Mouse (Mus musculus): ENCODE data around the gene Rora.

Rora gene

DNA sequence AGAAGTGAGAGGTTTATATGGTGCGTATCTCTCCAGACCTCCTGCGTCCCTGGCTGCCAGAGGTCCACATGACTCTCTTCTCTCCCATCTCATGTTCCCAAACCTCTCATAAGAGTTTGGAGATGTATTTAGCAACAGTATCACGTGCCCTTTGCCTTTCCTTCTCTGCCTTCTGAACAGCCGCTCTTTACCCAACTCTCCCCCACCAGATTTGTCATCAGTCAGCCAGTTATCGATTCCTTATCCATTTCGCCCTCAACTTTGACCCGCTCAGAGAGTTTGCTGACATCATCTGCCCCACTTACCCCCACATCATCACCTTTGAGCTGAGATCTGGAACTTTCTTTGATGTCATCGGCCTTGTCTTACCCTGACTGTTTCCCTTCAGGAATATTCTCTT is 230.1 kb downstream of the Rora start:
- DNase-seq (ENCODE audit: low spot score in 2 of 2): no peak

DNA sequence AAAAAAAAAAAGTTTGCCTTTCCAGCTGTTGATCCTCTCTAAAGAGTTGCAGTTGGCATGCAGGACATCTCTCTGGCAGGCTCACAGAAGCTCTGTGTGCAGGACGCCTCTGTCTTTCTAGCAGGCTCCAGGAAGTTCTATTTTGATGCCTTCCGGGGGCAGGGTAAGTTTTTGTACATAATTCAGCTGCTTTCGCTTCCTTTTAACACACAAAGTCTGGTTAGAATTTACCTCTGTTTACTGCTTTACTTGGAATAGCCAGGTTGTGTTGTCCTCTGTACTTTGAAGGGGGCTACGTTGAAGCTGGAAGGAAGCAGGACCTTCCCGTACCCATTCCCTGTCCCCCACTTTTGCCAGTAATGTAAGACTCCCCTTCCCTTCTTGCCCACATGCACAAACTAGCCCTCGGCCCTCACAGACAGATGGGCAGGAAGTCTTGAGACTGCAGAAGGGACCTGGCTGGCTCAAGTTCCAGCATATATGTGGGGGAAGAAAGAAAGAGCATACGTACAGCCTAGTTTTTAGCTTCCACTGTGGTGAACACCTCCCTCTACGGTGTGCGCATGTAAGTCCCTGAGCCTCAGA is 231.0 kb downstream of the Rora start:
- DNase-seq (ENCODE audit: low spot score in 2 of 2): no peak

DNA sequence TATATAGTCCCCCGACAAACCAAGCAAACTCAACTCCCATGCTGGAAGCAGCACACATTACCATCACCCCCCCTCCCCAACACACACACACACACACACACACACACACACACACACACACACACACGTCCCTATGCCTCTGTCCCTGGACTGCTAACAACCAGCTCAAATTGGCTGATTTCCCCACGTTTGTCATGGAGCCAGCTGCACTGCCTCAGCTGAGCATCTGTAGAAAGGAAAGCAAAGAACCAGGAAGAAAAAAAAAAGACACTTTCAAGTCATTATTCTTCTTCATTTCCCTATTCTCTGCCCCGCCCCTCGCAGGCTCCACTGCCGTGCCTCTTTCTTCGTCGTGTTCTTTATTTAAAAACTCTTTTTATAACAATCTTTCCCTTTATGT is 235.1 kb downstream of the Rora start:
- DNase-seq (ENCODE audit: low spot score in 2 of 2): peak; percentile 30 to 58

DNA sequence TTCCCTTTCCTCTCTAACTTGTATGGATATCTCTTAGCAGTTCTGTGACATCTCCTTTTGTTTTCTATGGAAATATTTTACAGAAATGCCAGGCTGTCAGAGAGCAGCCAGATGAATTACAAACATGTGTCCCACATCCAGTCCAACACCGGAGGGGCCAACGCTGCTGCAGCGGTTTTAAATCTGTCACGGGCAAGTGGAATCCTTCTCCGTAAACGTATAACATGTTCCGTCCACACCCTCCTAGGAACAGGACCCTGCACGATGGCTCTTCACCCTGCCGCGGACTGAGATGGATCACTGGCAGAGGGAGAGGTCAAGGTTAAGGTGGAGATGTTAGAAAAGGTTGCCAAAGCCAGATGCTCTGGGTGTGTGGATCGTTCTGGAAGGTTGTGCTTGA is 237.8 kb downstream of the Rora start:
- no peak for DNase-seq (ENCODE audit: low spot score in 2 of 2)

DNA sequence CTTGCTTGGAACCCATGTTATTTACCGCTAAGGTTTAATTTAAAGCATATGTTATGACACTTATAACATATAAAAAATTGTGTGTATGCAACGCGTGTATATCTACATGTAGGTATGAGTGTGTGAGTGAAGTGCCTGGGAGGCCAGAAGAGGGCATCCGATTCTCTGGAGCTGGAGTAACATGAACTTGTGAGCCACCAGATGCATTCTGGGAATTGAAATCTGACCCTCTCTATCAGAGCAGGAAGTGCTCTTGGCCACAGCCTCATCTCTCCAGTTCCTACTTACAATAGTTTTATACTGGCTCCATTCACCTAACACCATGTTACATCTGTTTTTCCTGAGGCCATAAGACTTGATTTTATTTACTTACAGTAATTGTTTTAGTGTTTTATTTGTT is 238.8 kb downstream of the Rora start:
- no peak for DNase-seq (ENCODE audit: low spot score in 2 of 2)

DNA sequence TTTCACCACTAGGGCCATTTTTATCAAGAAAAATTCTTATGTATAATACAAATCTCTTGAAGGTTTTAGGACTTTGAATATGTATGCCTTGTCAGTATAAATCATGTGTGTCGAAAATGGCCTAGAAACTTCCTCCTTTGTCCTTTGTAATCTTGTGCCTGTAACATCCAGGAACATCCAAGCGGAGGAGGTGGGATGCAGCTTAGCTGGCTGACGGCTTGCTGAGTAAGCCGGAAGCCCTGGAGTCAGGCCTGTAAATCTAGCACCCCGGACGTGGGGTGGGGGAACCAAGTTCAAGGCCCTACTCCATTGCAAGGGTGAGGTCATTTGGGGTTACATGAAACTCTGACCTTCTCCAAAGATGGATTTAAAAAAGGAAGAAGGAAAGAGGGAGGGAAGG is 239.3 kb downstream of the Rora start:
- DNase-seq (ENCODE audit: low spot score in 2 of 2): no peak

DNA sequence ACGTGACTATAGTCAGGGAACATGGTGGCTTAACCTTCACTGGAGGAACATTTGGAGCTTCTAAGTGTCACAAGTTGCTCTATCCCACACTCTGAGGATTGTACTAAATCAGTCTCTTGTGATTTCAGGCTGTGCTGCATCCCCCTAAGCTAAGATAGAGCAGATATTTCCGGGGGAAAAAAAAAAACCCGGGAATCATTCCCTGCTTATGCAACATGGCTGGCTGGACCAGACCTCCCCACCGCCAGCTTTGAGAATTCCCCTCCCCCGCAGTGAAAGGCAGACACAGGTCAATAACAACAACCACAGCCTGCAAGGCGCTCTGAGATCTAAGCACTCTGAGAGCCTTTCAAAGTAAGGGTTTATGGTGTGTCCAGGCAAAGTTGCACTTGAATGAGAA is 244.7 kb downstream of the Rora start:
- no peak for DNase-seq (ENCODE audit: low spot score in 2 of 2)

DNA sequence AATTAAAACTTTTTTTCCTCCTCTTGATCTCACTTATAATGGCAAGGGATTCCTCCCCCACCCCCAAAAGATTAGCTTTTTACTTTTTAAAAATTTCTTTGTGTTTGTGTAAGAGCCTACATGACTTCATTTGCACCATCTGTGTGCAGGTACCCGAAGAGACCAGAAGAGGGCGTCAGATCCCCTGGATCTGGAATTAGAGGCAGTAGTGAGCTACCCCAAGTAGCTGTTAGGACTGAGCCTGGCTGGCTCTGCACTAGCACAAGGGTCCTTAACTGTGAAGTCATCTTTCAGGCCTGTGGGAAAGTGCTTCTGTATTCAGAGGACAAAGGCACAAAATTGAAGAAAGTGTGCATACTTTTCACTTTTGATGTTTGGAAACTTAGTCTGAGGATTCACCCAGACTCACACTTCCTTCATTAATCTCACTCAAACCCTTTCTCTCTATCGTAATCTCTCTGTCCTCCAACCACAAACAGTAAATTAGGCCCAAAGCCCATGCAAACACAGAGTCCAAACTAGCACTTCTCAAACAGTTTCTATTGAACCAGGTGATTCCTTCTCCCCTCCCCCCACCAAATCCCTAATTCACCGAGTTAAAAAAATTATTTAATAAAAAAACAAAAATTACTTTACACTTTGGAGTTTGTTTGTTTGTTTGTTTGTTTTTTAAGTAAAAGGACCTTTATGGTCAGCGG is 246.1 kb downstream of the Rora start:
- DNase-seq (ENCODE audit: low spot score in 2 of 2): no peak

DNA sequence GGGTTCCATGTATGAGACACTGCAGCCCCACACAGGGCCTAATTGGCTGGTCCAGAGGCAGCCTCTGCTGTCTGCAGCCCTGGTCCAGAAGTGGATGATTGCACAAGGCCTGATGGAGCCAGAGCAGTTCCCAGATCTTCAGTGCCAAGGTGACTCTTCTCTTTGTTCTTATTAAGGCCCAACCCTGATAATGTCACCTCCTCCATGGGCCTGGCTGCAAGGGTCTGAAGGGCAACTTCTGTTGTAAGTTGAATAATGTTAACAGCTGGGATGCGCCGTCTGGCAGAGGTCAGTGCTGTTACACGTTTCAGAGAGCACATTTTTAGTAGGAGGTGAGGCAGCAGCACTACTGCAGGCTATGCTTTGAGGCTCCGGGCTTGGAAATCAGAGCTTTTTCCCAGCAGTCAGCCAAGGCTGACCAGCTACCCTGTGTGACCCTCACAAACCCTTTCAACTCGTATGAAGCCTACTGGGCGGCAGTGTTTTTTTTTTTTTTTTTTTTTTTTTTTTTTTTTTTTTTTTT is 252.8 kb downstream of the Rora start:
- DNase-seq (ENCODE audit: low spot score in 2 of 2): no peak

DNA sequence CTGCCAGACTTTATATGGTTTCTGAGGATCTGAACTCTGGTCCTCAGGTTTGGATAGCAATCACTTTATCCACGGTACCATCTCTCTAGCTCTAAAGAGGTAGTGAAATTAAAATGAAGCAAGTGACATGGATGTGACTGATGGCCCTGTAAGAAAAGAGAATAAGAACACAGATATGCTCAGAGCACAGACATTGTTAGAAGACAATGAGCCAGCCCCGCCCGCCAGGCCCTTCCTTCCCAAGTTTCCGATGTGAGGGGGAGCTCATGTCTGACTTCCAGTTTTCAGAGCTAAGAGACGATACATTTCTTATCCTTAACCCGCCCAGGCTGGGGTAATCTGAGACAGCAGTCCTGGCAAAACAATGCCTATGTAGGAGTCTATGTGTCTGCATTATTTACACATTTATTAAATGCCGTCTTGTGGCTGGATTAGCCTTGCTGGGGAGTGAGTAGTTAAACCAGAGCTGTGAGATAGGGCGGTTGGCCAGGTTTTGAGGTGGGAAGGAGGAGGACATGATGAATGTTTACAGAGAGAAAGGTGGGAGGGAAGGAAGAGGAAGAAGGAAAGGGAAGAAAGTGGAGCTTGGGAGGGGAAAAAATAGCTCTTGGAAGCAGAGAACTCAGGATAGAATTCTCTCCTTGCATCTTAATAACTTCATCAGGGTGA is 259.0 kb downstream of the Rora start:
- no peak for DNase-seq (ENCODE audit: low spot score in 2 of 2)

DNA sequence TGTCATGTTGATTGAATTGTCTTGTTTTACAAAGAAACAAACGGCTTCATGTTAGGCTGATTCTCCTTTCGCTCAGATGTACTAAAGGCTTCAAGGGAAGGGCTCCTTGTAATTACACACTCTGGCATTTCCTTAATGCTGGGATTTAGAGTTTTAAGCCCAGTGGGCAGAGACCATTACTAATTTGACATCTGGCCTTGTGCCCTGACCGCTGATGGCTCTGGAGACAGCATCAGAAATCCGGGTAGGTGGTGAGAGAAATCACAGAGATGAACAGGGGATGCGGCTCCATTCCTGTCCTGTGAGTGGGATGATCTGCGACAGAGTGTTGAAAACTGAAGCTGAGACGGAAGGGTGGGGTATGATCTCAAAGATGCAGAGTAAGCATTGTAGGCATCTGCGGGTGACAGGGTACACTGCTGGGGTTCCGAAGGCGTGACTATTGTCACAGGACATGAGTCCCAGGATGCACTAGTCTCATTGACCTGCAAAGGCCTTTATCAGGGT is 259.7 kb downstream of the Rora start:
- no peak for DNase-seq (ENCODE audit: low spot score in 2 of 2)

DNA sequence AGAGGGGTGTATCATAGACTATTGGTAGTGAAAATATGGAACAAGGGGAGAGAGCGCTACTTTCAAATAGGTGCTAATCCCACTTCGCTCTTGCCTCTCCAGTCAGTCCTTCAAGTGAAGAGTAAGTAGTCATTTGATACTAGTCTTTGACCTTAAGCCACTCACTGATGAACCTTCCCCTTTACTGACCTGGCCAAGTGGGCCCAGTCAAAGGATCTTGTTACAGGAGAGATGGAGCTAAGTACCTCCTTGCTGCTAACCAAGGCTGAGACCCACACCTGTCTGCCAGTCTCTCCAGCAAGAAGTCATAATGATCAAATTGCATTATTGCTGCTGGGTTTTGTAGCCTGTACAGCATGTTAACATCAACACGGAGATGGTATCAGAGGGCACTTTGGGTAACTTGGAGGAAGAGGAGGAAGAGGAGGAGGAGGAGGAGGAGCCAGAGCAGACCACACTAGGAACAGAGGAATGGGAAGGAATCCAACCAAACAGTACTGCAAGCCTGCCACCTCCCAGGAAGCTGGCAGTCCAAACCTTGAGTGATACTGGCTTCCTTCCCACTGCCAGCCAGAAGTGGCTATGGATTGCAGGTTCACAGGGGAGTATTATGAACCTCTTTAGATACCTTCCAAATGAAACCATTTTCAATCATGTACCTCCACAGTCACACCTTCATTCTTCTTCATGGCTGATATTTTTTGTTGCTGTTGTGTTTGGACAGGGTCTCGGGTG is 261.1 kb downstream of the Rora start:
- no peak for DNase-seq (ENCODE audit: low spot score in 2 of 2)

DNA sequence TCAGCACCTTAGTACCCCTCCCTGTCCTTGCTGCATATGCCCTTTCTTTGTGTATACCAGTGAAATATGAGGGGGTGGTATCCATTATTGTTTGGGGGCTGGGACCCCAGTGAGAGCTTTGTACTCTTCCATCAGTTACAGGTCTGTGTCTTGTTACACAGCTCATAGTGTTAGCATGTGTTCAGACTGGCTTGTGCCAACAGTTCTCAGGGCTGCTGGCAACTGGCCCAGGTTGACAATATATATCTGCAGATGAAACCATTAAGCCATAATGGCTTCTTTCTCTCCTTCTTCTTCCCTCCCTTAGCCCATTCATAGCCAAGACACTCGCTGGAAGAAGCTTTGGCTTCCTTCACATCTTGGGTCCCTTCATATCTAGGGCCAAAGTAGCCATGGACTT is 263.2 kb downstream of the Rora start:
- DNase-seq (ENCODE audit: low spot score in 2 of 2): no peak

DNA sequence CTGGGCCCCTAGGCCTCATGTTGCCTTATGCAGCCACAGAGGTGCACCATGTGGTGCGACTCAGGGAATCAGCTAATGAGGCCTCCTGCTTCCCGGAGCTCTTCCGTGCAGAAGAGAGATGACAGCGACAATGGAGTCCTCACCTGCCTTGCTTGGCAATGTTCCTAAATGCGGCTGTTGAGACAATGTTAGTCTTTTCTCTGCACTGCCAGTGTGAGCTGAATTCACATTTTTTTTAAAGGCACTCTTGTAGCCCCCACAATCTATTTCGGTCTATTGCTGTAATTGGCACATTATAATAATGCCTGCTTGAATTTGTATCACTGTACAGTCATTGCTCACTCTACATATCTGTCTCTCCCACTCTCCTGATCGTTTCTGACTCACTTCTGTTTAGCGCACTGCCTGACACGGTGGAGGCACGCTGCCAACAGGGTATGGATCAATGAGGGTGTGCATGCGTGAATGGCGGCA is 269.6 kb downstream of the Rora start:
- no peak for DNase-seq (ENCODE audit: low spot score in 2 of 2)

DNA sequence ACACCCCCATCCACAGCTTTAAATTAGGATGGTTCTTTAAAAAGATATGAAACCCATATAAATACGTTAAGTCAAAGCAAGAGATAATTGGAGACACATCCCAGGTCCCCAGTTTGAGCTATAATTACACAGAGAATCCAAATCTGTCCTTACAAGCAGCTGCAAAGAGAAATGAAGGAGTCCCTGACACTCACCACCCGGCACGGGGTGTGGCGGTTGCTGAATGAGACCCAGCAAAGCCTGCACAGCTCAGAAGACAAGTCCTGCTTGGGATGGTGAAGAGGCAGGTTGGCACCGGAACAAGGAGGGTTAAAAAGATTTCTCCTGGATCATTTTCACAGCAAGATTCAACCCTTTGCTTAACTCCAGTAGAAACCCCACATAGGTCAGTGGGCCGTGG is 272.8 kb downstream of the Rora start:
- no peak for DNase-seq (ENCODE audit: low spot score in 2 of 2)

DNA sequence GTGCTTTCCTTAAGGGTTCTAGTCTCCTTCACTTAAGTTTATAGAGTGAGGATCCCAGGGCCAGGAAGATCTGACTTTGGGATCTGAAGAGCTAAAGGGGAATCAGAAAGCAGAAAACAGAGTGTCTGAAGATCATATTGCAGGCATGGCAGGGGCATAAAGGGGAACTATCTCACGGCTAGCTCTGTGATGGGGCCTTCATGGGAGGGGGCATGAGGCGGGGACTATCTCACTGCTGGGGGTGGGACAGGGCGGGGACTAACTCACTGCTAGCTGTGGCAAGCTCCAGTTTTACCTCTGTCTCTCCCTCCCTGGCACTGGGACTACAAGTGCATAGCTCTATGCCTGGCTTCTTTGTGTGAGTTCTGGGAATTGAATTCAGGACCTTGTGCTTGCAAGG is 279.6 kb downstream of the Rora start:
- no peak for DNase-seq (ENCODE audit: low spot score in 2 of 2)

DNA sequence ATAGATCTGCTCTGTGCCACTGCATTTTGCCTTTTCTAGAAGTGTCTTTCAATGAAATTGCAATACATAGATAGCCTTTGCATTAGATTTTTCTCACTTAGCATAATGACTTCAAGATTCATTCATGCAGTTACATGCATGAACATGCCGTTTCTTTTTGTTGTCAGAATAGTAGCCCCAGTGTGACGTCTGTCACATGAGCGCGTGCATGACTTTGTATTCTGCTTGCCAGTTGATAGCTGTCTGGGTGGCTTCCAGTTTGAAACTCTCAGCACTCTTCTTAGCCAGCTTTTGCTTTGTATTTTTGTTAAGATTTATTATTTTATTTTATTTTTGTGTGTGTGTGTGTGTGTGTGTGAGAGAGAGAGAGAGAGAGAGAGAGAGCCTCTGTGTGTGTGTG is 280.7 kb downstream of the Rora start:
- DNase-seq (ENCODE audit: low spot score in 2 of 2): no peak

DNA sequence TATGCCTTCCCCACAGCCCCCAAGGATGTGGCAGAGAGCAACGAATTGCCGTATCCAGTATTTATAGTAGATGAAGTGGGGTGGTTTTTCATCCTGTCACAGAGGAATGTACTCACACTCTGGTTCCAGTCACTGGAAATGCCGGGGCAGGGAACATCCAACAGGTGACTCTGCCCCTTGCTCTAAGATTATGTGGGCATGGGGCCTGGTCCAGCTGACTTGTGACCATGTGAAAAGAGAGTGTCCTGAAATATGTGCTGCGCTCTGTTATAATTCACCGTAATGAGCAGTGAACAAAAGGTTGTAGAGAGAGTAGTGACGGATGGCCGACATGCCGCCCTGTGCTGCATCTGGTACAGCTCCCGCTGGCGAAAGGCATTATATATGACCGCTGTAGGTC is 282.0 kb downstream of the Rora start:
- DNase-seq (ENCODE audit: low spot score in 2 of 2): no peak

DNA sequence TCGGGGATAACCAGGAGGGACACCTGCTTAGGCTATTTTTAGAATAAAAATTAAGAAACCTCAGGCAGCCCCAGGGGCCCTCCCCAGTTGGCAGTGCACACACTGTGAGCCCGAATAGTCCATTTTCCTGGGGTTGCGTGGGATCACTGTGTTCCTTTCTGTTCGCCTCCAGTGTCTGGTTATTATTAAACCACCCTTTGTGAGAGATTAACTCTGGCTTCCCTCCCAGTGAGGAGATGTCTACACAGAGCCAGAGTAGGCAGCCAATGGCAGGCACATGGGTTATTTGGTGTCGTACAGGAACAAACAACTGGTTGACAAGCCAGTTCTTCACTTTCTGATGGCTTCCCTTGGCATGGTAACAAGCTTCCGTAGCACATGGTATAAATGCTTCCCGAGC is 287.5 kb downstream of the Rora start:
- DNase-seq (ENCODE audit: low spot score in 2 of 2): peak in 1 of 2 experiments; percentile 17

DNA sequence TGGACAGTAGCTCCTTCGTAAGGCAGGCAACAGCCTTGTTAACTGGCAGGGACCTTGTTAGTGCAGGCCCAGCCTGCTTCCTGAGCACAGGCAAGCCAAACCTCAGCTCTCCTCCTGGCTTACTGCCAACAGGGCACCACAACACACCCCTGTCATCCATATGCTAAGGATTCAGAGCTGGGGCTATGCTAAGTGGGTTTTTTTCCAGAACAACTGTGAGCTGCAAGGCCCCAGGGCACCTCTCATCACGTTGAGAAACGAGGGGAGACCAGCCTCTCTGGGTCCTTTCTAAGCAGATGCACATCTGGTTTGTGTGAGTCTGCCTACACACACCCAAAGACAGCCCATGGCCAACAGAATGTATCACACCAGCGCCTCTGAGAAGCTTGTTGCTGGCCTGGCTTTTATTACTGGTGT is 289.0 kb downstream of the Rora start:
- DNase-seq (ENCODE audit: low spot score in 2 of 2): no peak

DNA sequence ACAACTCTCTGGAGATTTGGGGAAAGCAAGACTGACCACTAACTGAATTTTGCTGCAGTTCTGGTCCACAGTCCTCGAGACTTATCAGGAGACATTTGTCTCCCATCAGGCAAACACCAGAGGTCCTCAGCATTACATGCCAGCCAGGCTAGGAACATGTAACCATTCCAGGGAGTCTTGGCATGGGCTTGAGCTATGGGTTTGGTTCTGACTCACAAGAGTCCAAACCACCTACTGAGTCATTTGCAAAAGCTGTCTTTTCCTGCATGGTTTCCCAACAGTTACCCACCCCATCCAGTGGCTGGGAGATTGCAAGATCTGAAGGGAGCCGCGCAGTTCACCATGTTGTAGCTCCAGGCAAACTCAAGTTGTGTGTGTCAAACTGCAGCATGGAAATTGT is 290.4 kb downstream of the Rora start:
- DNase-seq (ENCODE audit: low spot score in 2 of 2): no peak

DNA sequence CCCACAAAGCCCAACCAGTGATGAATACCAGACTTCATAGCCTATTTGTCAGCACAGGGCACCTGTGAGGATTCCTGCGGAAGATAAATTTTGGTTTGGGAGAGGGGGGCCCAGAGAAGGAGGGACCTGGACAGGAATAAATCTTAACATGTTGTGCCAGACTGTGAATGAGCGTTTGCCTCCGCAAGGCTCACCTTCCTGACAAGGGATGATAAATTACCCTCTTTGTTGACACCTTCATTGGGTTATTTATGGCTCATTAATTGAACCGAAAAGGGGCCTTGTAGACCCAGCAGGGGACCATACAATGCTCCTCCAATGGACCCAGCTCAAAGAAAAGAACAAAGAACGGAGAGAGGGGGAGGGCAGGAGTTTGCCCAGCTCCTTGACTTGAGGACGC is 294.1 kb downstream of the Rora start:
- DNase-seq (ENCODE audit: low spot score in 2 of 2): no peak

All from urinary bladder, postnatal 36 days (tissue).